Mouse (Mus musculus) forebrain, embryonic 11.5 days (tissue): Measurements from ENCODE around the gene Zfp839. TPM values are rescaled to one million over a fixed set of nuclear protein-coding genes. Genes with fewer than 3 reads are reported as not detected.
A peak's percentile ranks its signal among the peaks of the same experiment; 100 is the strongest.

Experiments used
- ATAC-seq: fragments of 200-750 bp; cut with Nextera tagmentation; replicated peaks from 2 replicates; pipeline ENCODE4 v1.8.0; 2017; ENCODE audit warnings: moderate TSS enrichment; ENCODE audit not compliant: low FRiP score
- DNase-seq: peaks from one replicate; pipeline ENCODE4 v3.0.0-alpha.2; 2017; ENCODE audit warnings: low spot score
- H3K27ac ChIP-seq: fragments of 300-500 bp; sonication (generic); 2 replicates; pipeline ENCODE4 v1.5.1; 2014; ENCODE audit warnings: low read depth, low read length
- H3K27me3 ChIP-seq: fragments of 300-500 bp; sonication (generic); 2 replicates; pipeline ENCODE4 v1.6.1; 2014; ENCODE audit warnings: mild to moderate bottlenecking, low read length, mixed read lengths; ENCODE audit not compliant: control insufficient read depth, insufficient read depth
- H3K36me3 ChIP-seq: fragments of 300-500 bp; sonication (generic); 2 replicates; pipeline ENCODE4 v1.6.1; 2014; ENCODE audit warnings: mild to moderate bottlenecking, low read length, moderate library complexity, mixed read lengths; ENCODE audit not compliant: control insufficient read depth, insufficient read depth
- H3K4me1 ChIP-seq: fragments of 300-500 bp; sonication (generic); replicated peaks from 2 replicates; pipeline ENCODE4 v1.6.1; 2014; ENCODE audit warnings: low read length, mixed read lengths; ENCODE audit not compliant: control insufficient read depth, insufficient read depth
- H3K4me2 ChIP-seq: fragments of 300-500 bp; sonication (generic); 2 replicates; pipeline ENCODE4 v1.6.1; 2014; ENCODE audit warnings: low read depth, mild to moderate bottlenecking, low read length, moderate library complexity, mixed read lengths; ENCODE audit not compliant: severe bottlenecking
- H3K4me3 ChIP-seq: fragments of 300-500 bp; sonication (generic); 2 replicates; pipeline ENCODE4 v1.5.1; 2014; ENCODE audit warnings: low read depth, low read length
- H3K9ac ChIP-seq: fragments of 300-500 bp; sonication (generic); 2 replicates; pipeline ENCODE4 v1.6.1; 2014; ENCODE audit warnings: low read length
- H3K9me3 ChIP-seq: fragments of 300-500 bp; sonication (generic); 2 replicates; pipeline ENCODE4 v1.6.1; 2016; ENCODE audit warnings: low read length, mixed read lengths; ENCODE audit not compliant: control insufficient read depth
- WGBS: fragments of 180-500 bp; shearing (Covaris S2); extraction: QIAGEN DNeasy Blood & Tissue Kit; methylation state at CpG from one replicate; pipeline ENCODE4 v1.1.7; 2014; 5-methylcytosine and 5-hydroxymethylcytosine counted together
- polyA plus RNA-seq: library from polyadenylated mRNA; unstranded; fragments of >200 nt; fragmentation: Nextera tagmentation; extraction: Ambion mirVana; gene quantifications from 2 replicates; pipeline ENCODE4 v1.2.1, GENCODE M21; 2014

The Zfp839 gene
- polyA plus RNA-seq, 1 experiment from 2014 or later: 3.4 TPM

DNA sequence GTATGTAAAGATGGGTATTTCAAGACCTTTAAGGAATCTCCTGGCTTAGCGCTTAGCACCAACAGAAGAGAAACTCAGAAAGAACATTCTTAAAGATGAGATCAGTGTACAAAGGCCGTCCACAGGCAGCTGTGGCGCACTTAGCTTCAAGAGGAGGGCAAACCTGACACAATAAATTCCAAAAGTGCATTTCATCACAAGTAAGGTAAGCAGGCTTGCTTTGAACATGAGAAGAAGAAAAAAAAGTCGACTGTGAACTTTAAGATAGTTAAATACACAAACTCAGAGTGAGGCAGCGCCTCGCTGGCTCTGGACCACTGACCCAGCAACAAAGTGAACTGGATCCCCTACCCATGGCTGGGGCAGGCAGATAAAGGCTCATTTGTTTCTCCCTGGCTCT lies 13.3 kb upstream of the Zfp839 start:
- H3K4me3 ChIP-seq: no peak overlapping the region
- no peaks in the 10 kb centered on the region for H3K9me3 ChIP-seq
- no peaks in the 10 kb centered on the region for H3K36me3 ChIP-seq
- WGBS: 34% methylated on average over 6 of the region's 6 CpGs
- ATAC-seq: no peak; the same call in 1 of the 2 replicates
- H3K27ac ChIP-seq: peak overlapping the region; percentile 67
- peaks cover 6% of the 10 kb centered on the region for H3K4me1 ChIP-seq
- peak overlapping the region; percentile 8 for H3K4me2 ChIP-seq
- no peak for DNase-seq
- H3K9ac ChIP-seq: peak overlapping the region; percentile 4; the same call in 1 of the 2 replicates
- H3K27me3 ChIP-seq: no peaks in the 10 kb centered on the region

DNA sequence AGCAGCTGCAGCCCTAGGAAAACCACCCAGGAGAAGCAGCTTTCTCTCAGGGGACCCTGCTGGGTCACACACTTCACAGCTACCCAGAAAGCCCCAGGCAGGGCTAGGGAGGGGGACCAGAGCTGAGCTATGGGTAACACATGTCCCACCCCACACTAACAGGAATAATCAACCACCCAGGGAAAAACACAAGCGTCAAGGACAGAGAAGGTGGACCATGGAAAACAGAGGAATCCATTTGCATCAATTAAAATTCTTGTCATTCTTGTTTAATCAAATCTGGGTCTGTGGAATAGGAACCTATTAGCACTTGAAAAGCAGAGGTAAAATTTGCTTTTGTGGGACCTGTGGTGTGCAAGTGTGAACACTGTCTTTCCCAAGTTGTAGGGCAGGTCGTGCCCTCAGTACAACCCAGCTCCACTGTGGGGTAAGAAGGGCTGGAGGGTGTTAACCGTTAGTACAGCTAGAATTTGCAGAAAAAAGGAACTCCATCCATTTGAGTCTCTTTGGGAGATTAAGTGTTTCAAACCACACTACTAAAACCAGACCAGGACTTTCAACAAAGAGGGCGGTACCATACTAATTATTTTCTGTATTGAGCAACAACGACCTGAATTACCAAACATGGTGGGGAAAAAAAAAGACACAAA lies 12.7 kb upstream of the Zfp839 start:
- no peaks in the 10 kb centered on the region for H3K9me3 ChIP-seq
- H3K4me3 ChIP-seq: no peak overlapping the region
- H3K36me3 ChIP-seq: no peaks in the 10 kb centered on the region
- peaks cover 6% of the 10 kb centered on the region for H3K4me1 ChIP-seq
- H3K27ac ChIP-seq: peak overlapping the region; percentile 67
- ATAC-seq (peak; percentile 76), DNase-seq (no peak)
- WGBS: 22% methylated on average over 5 of the region's 5 CpGs
- H3K9ac ChIP-seq: peak overlapping the region; percentile 4; the same call in 1 of the 2 replicates
- H3K27me3 ChIP-seq: no peaks in the 10 kb centered on the region
- H3K4me2 ChIP-seq: peak overlapping the region; percentile 8

DNA sequence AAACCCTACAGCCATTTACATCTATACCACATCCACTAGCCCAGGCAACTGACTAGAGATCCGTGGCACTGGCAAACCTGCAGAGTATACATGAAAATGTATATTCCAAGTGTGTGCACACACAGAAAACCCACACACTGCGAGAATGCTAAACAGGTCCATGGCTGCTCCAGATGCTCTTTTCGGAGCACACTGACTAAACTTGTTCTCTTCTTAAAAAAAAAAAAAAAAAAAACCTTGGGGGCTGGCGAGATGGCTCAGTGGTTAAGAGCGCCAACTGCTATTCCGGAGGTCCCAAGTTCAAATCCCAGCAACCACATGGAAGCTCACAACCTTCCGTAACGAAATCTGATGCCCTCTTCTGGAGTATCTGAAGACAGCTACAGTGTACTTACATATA lies 12.2 kb upstream of the Zfp839 start:
- no peak overlapping the region for H3K9ac ChIP-seq
- no peak overlapping the region for H3K4me2 ChIP-seq
- peak overlapping the region; percentile 67 for H3K27ac ChIP-seq
- no peak overlapping the region for H3K4me3 ChIP-seq
- no peaks in the 10 kb centered on the region for H3K9me3 ChIP-seq
- no peak for ATAC-seq
- no peaks in the 10 kb centered on the region for H3K36me3 ChIP-seq
- H3K27me3 ChIP-seq: no peaks in the 10 kb centered on the region
- H3K4me1 ChIP-seq: peaks cover 6% of the 10 kb centered on the region
- WGBS: 77% methylated on average over 8 of the region's 8 CpGs
- no peak for DNase-seq

DNA sequence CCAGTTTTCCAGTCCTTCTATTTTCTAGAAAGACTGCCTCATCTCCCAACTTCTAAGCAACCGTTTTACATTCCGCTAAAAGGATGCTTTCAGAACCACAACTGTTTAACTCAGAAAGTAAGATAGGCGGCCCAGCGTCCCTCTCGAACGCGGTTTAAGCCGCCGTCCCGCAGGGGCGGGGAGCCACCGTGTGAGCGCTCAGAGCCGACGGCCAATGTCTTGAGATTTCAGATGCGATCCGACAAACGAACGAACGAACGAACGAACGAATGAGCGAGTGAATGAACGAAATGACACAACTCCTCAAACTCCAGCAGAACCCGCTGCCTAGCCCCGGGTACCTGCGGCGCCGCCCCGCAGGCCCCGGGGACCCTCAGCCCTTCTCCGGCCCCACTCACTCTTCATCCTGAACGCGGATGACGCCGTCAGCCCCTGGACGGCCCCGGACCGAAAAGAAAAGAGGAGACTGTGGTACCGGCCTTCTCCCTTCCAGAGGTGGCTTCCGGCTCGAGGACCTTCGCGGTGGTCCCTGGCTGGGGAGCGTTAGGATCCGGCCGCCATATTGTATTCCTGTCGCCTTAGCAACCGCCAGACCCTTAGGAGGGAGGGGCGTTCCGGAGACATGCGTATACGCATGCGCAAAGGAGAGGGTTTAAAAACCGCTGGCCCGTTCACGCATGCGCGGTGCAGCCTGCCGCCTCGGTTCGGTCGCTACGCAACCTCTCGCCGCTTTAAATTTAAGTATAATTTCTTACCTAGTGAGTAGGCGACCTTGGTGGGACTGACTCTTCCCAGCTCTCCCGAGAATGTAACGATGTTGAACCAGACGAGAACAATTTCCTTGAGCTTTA lies 9.5 kb upstream of the Zfp839 start, which contains the start of gene Mok:
Gene Mok (minus strand): TSS at position 592 of the 851 bp plus-strand sequence.
- Histone ChIP-seq H3K36me3 (no peaks in the 10 kb centered on the region), H3K9ac (peak within 1 kb of the TSS; percentile 56), H3K4me2 (peak within 1 kb of the TSS; percentile 49), H3K4me3 (peak within 1 kb of the TSS; percentile 72), H3K27me3 (peaks cover 6% of the 10 kb centered on the region), H3K9me3 (no peaks in the 10 kb centered on the region), H3K27ac (no peak within 1 kb of the TSS), H3K4me1 (peaks cover 6% of the 10 kb centered on the region)
- DNase-seq: peak; percentile 98
- ATAC-seq: peak; percentile 76
- WGBS: under 1% methylated on average over 71 of the region's 71 CpGs

DNA sequence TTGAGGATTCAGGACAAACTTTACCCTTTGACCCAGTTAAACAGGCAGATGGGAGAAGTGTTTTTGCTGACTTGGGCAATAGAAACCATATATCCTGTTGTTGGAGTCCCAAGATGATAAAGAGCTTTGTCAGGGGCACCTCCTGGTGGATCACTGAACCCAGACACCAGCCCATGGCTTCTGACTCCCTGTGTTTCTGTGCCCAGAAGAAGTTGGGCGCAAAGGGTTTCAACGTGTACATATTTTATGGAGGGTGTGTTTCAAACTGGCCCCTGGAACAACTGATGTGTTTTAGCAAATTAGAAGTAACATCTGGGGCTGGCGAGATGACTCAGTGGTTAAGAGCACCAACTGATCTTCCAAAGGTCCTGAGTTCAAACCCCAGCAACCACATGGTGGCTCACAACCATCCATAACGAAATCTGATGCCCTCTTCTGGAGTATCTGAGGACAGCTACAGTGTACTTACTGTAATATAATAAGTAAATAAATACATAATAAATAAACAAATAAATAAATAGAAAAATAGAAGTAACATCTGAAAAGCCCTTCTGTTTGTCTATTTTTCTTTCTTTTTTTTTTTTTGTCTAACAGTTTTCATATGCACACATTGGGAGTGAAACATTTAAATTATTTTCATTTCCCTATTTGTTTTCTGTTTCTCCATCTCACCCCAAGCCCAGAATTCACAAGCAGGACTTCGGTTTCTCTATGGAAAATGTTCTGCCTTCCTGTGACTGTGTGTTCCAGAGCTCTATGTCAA lies 8.1 kb upstream of the Zfp839 start:
- Histone ChIP-seq H3K36me3 (no peaks in the 10 kb centered on the region), H3K27ac (no peak overlapping the region), H3K9me3 (no peaks in the 10 kb centered on the region), H3K27me3 (peaks cover 13% of the 10 kb centered on the region), H3K9ac (no peak overlapping the region), H3K4me1 (peaks cover 7% of the 10 kb centered on the region), H3K4me3 (no peak overlapping the region), H3K4me2 (no peak overlapping the region)
- DNase-seq: no peak
- WGBS: 72% methylated on average over 5 of the region's 5 CpGs
- ATAC-seq: no peak

DNA sequence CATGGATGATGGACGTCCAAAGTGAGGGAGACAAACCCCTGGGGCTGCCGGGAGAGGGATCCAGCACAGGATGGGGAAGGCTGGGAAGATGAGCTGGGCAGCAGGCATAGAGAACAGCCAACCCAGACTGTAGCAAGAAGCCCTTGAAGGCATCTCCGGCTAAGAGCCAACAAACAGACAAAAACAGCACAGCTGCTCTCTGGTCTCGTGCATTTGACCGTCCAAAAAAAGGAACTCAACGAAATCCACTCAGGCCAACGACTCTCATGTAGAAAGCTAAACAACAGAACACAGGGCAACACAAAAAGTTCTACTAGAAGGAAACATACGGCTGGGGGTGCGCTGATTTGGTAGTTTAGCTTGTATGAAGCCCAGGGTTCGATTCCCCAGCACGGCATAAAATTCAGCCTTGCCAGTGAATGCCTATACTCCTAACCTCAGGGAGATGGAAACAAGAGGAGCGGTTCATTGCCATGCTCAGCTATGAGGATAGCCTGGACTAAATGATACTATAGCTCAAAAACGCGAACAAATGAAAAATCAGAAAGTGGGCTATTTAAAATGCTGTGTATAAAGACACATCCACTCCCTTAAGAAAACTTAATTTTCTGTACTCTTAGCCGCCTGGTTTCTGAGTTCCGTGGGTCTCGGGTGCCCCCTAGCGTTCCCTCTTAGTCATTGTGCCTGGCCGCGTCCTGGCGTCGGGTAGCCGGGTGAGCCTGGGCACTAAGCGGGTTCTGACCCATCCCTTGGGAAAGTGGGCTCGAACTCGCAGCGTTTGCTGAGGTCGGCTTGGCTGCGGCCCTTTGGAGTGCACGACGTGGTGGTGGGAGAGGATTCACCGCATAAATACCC lies 6.6 kb upstream of the Zfp839 start:
- 0 out of 2 replicates have a peak, but pooled peaks have one; percentile 22 for ATAC-seq
- peak; percentile 91 for DNase-seq
- Histone ChIP-seq H3K27ac (no peak overlapping the region), H3K9ac (peak overlapping the region; percentile 32; the same call in 1 of the 2 replicates), H3K4me1 (peaks cover 2% of the 10 kb centered on the region; the same call in 1 of the 2 replicates), H3K27me3 (peaks cover 13% of the 10 kb centered on the region), H3K9me3 (no peaks in the 10 kb centered on the region), H3K4me2 (peak overlapping the region; percentile 44), H3K36me3 (no peaks in the 10 kb centered on the region), H3K4me3 (peak overlapping the region; percentile 37)
- WGBS: 18% methylated on average over 32 of the region's 32 CpGs

DNA sequence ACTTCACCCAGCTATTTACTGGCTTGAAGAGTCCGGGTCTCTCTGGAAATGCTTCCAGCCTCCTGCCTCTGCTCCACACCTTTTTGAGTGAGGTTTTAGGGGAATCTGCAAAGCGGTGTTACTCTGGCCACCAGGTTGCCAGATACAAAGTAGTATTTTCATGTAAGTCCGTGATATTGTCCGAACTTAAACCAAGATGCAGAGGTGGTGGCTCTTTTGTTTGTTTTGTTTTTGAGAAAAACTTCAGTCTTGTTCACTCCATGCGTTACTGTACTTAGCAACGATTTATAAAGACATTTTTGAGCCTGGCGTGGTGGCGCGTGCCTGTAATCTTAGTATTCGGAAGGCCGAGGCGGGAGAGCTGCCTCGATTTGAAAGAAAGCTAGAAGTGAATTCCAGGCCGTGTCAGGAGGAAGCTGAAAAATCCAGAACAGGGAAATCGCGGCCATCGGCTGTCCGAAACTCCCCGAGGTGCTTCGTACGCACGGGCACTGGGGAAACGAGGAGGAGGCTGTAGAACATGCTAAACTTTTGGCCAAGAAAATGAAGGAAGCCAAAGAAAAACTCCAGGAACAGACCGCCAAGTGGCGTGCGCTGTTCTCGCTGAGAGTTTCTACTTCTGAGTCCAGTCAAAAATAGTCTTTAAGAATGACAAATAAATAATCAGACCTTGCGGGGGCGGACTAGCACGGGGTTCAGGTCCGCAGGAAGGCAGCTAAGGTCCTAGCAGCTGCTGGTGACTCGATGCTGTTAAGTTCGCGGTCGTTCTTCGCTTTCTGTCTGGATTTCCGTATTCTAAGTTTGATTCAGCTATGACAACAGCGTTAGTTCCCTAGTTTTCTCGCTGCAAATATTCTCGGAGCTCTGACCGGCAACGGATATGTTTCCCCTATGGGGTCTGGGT lies 5.6 kb upstream of the Zfp839 start:
- whole genome bisulfite sequencing: 1% methylated on average over 42 of the region's 42 CpGs
- H3K4me3 ChIP-seq: peak overlapping the region; percentile 37
- peak; percentile 60 for DNase-seq
- peaks cover 2% of the 10 kb centered on the region; the same call in 1 of the 2 replicates for H3K4me1 ChIP-seq
- no peak for ATAC-seq
- H3K9me3 ChIP-seq: no peaks in the 10 kb centered on the region
- H3K27me3 ChIP-seq: peaks cover 15% of the 10 kb centered on the region
- H3K9ac ChIP-seq: peak overlapping the region; percentile 49
- no peaks in the 10 kb centered on the region for H3K36me3 ChIP-seq
- H3K4me2 ChIP-seq: peak overlapping the region; percentile 44
- no peak overlapping the region for H3K27ac ChIP-seq
